Mouse (Mus musculus): ENCODE results near the gene Sgf29.
A peak's percentile ranks its signal among the peaks of the same experiment; 100 is the strongest.

Gene Sgf29

GRCm38 (mm10) chr7:126704121-126704980, 55.2 kb downstream of the Sgf29 start:
- peak; percentile 55 for DNase-seq (ENCODE audit: low read depth, low spot score)

GRCm38 (mm10) chr7:126707442-126708174, 58.5 kb downstream of the Sgf29 start, which contains the start of gene Coro1a:
Gene Coro1a (minus strand): TSS chr7:126707787.
- no peak for DNase-seq (ENCODE audit: low read depth, low spot score)

- DNase-seq (ENCODE audit: low read depth, low spot score): no peak
These were observed 59.3 kb downstream of the Sgf29 start for GRCm38 (mm10) chr7:126708175-126708952.

- no peak for DNase-seq (ENCODE audit: low read depth, low spot score)
These were observed 61.2 kb downstream of the Sgf29 start for GRCm38 (mm10) chr7:126710266-126710665.

GRCm38 (mm10) chr7:126711910-126712309, 62.8 kb downstream of the Sgf29 start:
- no peak for DNase-seq (ENCODE audit: low read depth, low spot score)

GRCm38 (mm10) chr7:126715679-126716078, 66.6 kb downstream of the Sgf29 start:
- no peak for DNase-seq (ENCODE audit: low read depth, low spot score)

- DNase-seq (ENCODE audit: low read depth, low spot score): no peak
These were observed 68.5 kb downstream of the Sgf29 start for GRCm38 (mm10) chr7:126717566-126717965.

GRCm38 (mm10) chr7:126718787-126719337, 69.8 kb downstream of the Sgf29 start:
- DNase-seq (ENCODE audit: low read depth, low spot score): no peak

- DNase-seq (ENCODE audit: low read depth, low spot score): no peak
These were observed 72.5 kb downstream of the Sgf29 start for GRCm38 (mm10) chr7:126721635-126722034.
